Mouse (Mus musculus): Measurements from ENCODE around the gene Cfap77. TPM values are rescaled to one million over a fixed set of nuclear protein-coding genes. Genes with fewer than 3 reads are reported as not detected.

The Cfap77 gene
- total RNA-seq, 2 experiments from 2014 or later: not detected

DNA sequence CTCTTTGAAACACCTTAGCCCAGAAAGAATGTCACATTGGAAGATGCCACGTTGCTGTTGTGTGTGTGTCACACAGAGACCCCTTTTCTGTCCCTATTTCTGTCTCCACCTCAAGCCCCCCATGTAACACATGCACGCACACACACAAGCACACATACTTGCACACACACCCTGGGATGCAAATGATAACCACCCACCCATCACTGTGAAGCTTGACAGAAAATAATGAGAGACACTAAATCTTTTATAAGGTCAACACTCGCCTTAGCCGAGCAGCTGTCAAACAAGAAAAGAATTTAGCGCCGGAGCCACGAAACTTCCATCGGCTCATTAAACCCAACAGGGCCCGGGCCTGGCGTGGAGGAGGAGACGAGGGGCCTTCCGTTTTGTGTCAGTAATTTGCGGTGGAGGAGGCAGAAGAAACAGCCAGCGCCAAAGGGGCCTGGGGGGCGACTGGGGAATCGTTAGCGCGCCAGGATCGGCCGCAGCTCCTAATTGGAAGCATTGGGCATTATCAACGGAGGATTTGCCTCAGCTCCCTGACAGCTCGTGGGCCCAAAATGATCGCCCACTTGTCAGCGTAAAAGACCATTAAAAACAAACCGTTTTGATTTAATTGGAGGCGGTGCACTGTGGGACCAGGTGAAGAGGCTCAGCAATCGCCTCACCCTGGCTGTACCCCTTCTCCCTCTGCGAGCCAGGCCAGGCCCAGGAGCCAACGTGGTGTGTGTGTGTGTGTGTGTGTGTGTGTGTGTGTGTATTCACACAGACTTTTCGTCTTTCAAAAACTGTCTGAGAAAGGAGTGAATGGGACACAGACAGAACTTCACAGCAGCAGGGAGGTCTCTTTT, 111.0 kb downstream of the Cfap77 start:
- DNase-seq: no peak

DNA sequence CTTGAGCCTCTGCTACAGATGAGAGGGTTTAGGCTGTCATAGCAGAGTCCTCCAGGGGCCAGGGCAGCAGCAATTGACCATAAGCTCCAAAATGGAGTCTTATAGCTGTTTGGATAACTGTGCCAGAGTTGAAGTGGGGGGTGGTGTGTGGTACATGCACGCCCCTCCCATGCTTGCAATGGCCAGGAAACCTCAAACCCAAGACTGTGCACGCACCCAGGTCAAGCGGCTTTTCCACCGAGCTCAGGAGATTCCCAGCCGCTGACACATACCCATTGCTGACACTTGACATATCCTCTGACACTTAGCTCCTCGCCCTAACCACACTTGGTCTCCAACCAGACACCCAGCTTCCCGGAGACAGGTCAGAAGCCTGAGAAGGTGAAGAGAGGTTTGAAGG, 115.9 kb downstream of the Cfap77 start:
- no peak for DNase-seq

GRCm38 (mm10) chr2:28930571-28930970, 124.3 kb downstream of the Cfap77 start:
- no peak for DNase-seq

DNA sequence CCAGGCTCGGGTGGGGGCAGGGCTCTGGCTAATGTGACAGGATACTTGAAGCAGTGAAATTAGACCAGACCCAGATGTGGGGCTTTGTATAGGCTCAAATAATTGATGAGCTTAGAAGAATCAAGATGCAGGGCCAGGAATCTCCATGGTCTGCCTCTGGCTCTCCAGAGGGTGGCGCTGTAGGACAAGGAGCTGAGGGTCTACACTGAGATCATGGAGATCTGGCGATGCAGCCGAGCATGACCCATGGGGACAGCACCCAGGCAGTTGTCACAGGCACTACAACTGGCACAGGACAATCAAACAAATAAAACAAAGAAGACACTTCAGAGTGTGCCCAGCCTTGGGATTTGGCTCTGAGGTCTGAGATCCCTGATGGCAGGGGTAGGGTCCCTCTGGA, 131.0 kb downstream of the Cfap77 start:
- peak; percentile 87 for DNase-seq

DNA sequence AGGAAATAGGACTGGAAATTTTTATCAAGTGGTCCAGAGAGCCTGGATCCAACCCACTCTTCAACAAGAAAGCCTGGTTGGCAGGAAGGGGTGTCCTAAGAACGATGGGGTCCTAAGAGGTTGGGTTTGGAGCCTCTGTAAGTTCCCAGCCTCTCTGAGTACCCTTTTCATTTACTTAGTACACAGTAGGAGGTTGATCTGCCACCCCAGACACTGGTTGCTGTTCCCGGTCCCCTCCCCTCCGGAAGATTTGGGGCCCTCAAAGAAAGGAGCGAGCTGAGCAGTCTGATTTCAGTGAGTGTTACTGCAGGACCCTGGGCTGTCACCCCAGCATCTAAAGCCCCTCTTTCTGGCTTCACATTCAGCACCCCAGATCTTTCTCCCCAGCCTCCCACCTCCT, 135.9 kb downstream of the Cfap77 start:
- DNase-seq: no peak

DNA sequence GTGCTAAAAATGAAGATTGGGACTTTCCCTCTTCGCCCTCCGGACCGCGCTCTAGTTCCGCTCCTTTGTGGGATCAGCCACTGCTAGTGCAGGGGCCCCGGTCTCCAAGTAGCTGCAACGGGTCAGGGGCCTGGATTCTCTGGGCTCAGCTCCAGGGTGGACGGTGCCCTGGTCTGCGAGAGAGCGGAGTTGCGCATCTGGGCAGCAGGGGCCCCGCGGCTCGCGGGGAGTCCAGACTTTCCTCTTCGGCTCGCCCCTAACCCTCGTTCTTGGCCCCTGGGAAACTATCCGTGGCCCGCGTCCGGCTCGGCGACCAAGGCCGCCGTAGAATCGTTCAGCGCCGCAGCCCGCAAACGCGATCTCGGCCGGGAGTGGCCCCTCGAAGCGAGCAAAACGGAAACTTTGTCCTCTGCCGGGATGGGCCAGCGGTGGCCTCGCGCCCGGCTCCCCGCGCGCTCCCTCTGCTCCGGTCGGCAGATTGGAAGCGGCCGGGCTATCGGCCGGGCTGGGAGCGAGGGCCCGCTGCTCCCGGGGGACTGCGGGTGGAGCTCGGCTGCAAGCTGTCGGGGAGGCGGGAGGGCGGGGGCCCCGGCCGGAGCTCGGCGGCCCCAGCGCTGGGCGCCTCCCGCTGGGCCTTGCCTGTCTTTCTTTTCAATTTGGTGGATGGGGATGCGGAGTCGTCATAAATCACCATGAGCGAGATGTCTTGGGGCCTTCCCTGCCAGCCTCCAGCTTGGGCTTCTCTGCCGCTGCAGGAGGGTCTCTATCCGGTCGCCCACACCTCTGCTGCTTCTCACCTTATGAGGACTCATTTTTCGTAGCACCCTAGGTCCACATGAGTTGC, 137.1 kb downstream of the Cfap77 start:
- DNase-seq: peak; percentile 23

- DNase-seq: no peak
Observed at GRCm38 (mm10) chr2:28917156-28917517, 137.7 kb downstream of the Cfap77 start.

- no peak for DNase-seq
Observed at GRCm38 (mm10) chr2:28916513-28916865, 138.4 kb downstream of the Cfap77 start, which contains the start of gene Barhl1. TSS of gene Barhl1 (minus strand) at chr2:28916668.

GRCm38 (mm10) chr2:28915768-28916512, 138.9 kb downstream of the Cfap77 start:
- DNase-seq: peak; percentile 40

DNA sequence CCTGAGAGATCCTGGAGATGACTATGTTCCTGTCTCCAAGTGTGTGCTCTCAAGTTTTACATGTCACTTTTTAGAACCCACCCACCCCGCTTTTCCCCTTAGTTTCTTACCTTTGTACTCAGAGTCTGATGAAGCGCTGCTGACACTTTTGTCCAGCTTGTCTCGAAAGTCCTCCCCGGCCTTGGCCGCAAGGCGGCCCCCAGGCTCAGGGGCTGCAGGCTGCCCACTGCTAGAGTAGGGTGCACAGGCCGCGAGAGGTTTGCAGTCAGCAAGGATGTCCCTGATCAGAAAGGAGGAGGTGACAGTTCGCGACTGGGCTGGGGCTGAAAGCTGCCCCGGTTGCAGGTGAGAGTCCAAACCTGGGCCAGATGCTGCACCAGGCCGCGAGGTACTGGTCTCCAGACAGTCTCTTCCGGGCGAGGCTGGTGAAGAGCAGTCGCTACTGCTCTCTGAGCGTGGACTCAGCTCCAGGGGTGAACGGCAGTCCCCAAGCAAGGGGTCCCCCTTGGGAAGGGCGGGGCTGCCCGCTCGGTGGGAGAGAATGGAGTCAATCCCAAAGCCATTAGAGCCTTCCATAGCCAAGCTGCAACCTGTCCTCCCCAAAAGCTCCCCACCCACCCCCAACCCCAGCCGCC, 139.6 kb downstream of the Cfap77 start:
- peak; percentile 12 for DNase-seq

GRCm38 (mm10) chr2:28914121-28914520, 140.7 kb downstream of the Cfap77 start:
- DNase-seq: no peak

- no peak for DNase-seq
Observed at GRCm38 (mm10) chr2:28912961-28913360, 141.9 kb downstream of the Cfap77 start.

DNA sequence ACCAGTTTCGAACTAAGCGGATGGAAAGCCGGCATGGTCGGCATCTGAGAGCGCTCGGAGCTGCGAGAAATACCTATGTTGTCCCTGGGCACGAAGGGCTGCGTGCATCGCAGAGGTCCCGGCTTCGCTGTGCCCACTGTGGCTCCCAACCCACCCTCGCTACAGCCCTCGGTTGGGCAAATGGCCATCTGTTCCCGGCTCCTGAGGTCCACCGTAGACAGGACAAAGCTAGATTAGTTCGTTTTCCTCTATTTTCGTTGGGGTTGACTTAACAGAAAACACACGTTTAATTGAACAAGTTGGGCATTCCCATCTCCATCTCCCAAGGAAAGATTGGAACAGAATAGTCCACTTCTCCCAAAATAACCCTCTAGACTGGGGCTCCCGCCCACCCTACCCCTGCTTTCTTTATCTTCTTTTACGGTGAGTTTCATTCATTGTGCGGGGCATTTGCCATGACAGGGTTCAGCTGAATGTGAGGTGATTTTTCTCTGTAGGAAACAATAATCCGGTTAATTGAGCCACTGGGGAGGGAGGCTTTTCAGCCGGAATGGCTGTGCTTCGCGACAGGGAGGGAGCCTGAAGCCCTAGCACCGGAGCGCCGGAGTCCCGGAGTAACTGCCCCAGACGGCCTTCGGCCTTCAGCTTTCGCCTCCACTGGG, 142.7 kb downstream of the Cfap77 start:
- DNase-seq: peak; percentile 15

DNA sequence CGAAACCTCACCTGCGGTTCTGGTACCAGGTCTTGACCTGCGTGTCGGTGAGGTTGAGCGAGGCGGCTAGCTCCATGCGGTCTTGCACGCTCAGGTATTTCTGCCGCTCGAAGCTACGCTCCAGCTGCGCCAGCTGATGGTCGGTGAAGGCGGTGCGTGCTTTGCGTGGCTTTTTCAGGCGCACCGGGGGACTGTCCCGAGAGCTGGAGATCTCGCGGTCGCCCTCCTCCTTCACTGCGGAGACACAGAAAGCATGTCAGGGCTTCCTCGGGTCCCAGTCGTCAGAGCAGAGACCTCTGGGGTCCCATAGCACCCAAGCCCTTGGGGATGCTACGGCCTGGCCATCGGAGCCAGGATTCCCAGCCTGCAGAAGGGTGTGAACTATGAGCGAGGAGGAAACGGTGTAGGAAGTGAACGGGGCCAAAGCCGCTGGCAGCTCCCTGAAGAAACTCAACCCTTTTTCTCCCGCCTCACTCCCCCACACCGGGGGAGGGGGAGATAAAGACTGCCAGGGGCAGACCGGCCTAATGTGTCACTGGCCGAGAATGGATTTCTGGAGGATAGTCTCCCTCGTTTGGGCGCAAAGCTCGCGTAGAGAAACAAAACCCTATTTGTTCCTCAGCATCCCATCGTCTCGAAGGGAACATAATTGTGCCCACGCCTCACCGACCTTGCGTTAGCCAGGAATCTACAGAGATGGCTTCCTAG, 143.4 kb downstream of the Cfap77 start:
- no peak for DNase-seq

DNA sequence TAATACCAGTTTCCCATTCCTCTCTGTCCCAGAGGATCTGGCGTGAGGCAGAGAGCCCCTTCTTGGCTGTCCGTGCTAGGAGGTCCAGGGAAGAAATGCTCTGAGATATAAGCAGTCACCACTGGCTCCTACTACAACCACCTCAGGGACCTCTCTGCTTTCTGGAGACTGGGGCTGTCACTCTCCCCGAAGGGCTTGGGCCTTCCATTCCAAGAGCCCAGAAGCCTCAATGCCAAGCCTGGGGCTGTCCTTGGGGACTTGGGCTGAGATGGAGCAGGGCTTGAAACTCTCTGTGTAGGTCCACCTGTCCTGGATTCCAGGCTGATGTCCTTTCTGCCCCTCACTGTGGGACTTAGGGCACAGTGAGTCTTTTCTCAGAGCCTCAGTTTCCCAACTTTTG, 144.0 kb downstream of the Cfap77 start:
- no peak for DNase-seq

- DNase-seq: no peak
Observed at GRCm38 (mm10) chr2:28909818-28910710, 144.8 kb downstream of the Cfap77 start.

- no peak for DNase-seq
Observed at GRCm38 (mm10) chr2:28909186-28909817, 145.6 kb downstream of the Cfap77 start.

GRCm38 (mm10) chr2:28908389-28909153, 146.3 kb downstream of the Cfap77 start:
- peak; percentile 36 for DNase-seq
